Mouse (Mus musculus): Measurements from ENCODE around the gene Serping1. TPM values are rescaled to one million over a fixed set of nuclear protein-coding genes. Genes with fewer than 3 reads are reported as not detected.

The Serping1 gene
- polyA plus RNA-seq, 1 experiment from 2014 or later = 49.4 TPM

- Histone ChIP-seq H3K9me3 (ENCODE audit: control insufficient read depth) (no peaks in the 10 kb centered on the region), H3K4me3 (ENCODE audit: low read depth, low read length) (no peak overlapping the region), H3K4me2 (replicated peaks; ENCODE audit: low read depth) (no peak overlapping the region), H3K36me3 (ENCODE audit: control insufficient read depth, insufficient read depth) (no peaks in the 10 kb centered on the region), H3K27me3 (replicated peaks; ENCODE audit: control insufficient read depth, insufficient read depth, low read length) (no peaks in the 10 kb centered on the region; the same call in 1 of the 2 replicates), H3K9ac (ENCODE audit: low read depth, low read length) (no peak overlapping the region), H3K27ac (ENCODE audit: low read depth, low read length) (no peak overlapping the region), H3K4me1 (replicated peaks; ENCODE audit: control insufficient read depth, insufficient read depth, low read length) (no peaks in the 10 kb centered on the region)
- no peak for ATAC-seq
- WGBS = 35% methylated on average over 3 of the region's 3 CpGs
- no peak for TF ChIP-seq CTCF (IDR thresholded peaks at IDR 0.05; ENCODE audit: low read depth)
These were observed 2.5 kb upstream of the Serping1 start for GRCm38 (mm10) chr2:84777706-84778105.

DNA sequence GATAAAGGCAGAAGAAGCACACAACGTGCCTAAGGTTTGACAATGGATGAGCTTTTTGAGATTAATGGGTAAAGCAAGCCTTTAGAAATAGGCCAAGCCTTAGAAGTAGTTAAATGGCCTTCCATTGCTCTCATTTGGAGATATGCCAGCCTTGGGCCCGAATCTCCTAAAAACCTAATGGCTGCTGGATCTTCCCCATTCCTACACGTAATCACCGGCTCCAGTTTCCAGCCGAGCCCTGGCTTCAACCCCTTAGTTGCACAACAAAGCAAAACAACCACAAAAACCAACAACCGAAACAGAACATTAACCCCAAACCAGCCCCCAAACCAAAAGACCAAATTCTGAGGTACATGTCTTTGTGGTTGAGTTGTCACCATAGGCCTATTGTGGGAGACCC, 421 bp upstream of the Serping1 start:
- Histone ChIP-seq H3K4me3 (ENCODE audit: low read depth, low read length) (no peak overlapping the region), H3K36me3 (ENCODE audit: control insufficient read depth, insufficient read depth) (no peaks in the 10 kb centered on the region), H3K4me2 (replicated peaks; ENCODE audit: low read depth) (no peak overlapping the region), H3K9ac (ENCODE audit: low read depth, low read length) (no peak overlapping the region), H3K27me3 (replicated peaks; ENCODE audit: control insufficient read depth, insufficient read depth, low read length) (no peaks in the 10 kb centered on the region; the same call in 1 of the 2 replicates), H3K4me1 (replicated peaks; ENCODE audit: control insufficient read depth, insufficient read depth, low read length) (no peaks in the 10 kb centered on the region), H3K27ac (ENCODE audit: low read depth, low read length) (peak overlapping the region; percentile 54), H3K9me3 (ENCODE audit: control insufficient read depth) (no peaks in the 10 kb centered on the region)
- TF ChIP-seq CTCF (IDR thresholded peaks at IDR 0.05; ENCODE audit: low read depth) = no peak
- ATAC-seq = no peak
- WGBS = 72% methylated on average over 6 of the region's 6 CpGs

DNA sequence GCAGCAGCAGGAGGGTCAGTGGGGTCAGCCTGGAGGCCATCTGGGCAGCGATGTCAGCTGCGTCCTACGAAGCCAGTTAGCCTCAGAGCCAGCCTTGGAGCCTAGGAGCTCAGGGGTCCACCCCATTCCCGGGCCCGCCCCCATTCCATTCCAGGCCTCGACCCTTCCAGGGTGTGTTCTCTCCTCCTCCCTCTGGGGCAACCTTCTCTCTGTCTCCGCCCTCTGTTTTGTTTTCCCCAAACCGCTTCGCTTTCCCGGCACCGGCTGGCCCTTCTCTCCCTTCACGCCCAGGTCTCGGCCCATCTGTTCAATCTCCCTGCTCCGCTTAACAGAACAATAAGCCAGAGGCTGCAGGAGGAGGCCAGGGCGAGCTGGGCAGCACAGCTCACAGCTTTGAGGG, 493 bp downstream of the Serping1 start:
- H3K9me3 ChIP-seq (ENCODE audit: control insufficient read depth) = no peaks in the 10 kb centered on the region
- peak overlapping the region; percentile 42 for H3K4me2 ChIP-seq (replicated peaks; ENCODE audit: low read depth)
- H3K27ac ChIP-seq (ENCODE audit: low read depth, low read length) = no peak overlapping the region
- H3K27me3 ChIP-seq (replicated peaks; ENCODE audit: control insufficient read depth, insufficient read depth, low read length) = no peaks in the 10 kb centered on the region; the same call in 1 of the 2 replicates
- H3K9ac ChIP-seq (ENCODE audit: low read depth, low read length) = no peak overlapping the region
- H3K4me3 ChIP-seq (ENCODE audit: low read depth, low read length) = peak overlapping the region; percentile 23
- no peak for TF ChIP-seq CTCF (IDR thresholded peaks at IDR 0.05; ENCODE audit: low read depth)
- no peaks in the 10 kb centered on the region for H3K36me3 ChIP-seq (ENCODE audit: control insufficient read depth, insufficient read depth)
- H3K4me1 ChIP-seq (replicated peaks; ENCODE audit: control insufficient read depth, insufficient read depth, low read length) = no peaks in the 10 kb centered on the region
- WGBS = 14% methylated on average over 15 of the region's 15 CpGs
- peak; percentile 81 for ATAC-seq

- Histone ChIP-seq H3K9ac (ENCODE audit: low read depth, low read length) (no peak overlapping the region), H3K4me1 (replicated peaks; ENCODE audit: control insufficient read depth, insufficient read depth, low read length) (no peaks in the 10 kb centered on the region), H3K9me3 (ENCODE audit: control insufficient read depth) (no peaks in the 10 kb centered on the region), H3K27ac (ENCODE audit: low read depth, low read length) (no peak overlapping the region), H3K36me3 (ENCODE audit: control insufficient read depth, insufficient read depth) (no peaks in the 10 kb centered on the region), H3K27me3 (replicated peaks; ENCODE audit: control insufficient read depth, insufficient read depth, low read length) (no peaks in the 10 kb centered on the region; the same call in 1 of the 2 replicates), H3K4me3 (ENCODE audit: low read depth, low read length) (no peak overlapping the region), H3K4me2 (replicated peaks; ENCODE audit: low read depth) (no peak overlapping the region)
- no peak for ATAC-seq
- TF ChIP-seq CTCF (IDR thresholded peaks at IDR 0.05; ENCODE audit: low read depth) = no peak
- WGBS = 75% methylated on average over 5 of the region's 5 CpGs
These were observed 2.0 kb downstream of the Serping1 start for GRCm38 (mm10) chr2:84773195-84773594.

DNA sequence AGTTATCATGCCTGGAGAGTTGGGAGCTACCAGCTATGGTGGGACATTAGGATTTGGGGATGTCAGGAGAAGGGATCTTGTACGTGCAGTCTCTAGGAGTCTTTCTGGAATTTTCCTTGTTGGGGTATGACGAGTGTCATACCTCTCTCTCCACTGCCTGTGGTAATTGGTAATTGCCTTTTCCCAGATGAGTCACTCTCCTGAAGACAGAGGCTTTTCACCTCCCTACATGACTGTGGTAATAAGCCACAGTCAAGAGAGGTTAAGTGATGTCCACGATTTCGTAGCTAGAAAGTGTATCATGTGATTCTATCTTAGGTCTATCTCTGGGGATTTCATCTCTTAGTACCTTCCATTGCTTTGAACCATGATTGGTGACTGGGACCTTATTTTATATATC, 2.8 kb downstream of the Serping1 start:
- ATAC-seq = no peak
- 78% methylated on average over 4 of the region's 4 CpGs for WGBS
- H3K27me3 ChIP-seq (replicated peaks; ENCODE audit: control insufficient read depth, insufficient read depth, low read length) = no peaks in the 10 kb centered on the region
- no peaks in the 10 kb centered on the region for H3K4me1 ChIP-seq (replicated peaks; ENCODE audit: control insufficient read depth, insufficient read depth, low read length)
- H3K9ac ChIP-seq (ENCODE audit: low read depth, low read length) = no peak overlapping the region
- no peaks in the 10 kb centered on the region for H3K9me3 ChIP-seq (ENCODE audit: control insufficient read depth)
- H3K27ac ChIP-seq (ENCODE audit: low read depth, low read length) = no peak overlapping the region
- H3K36me3 ChIP-seq (ENCODE audit: control insufficient read depth, insufficient read depth) = no peaks in the 10 kb centered on the region
- H3K4me2 ChIP-seq (replicated peaks; ENCODE audit: low read depth) = no peak overlapping the region
- no peak overlapping the region for H3K4me3 ChIP-seq (ENCODE audit: low read depth, low read length)
- TF ChIP-seq CTCF (IDR thresholded peaks at IDR 0.05; ENCODE audit: low read depth) = no peak

DNA sequence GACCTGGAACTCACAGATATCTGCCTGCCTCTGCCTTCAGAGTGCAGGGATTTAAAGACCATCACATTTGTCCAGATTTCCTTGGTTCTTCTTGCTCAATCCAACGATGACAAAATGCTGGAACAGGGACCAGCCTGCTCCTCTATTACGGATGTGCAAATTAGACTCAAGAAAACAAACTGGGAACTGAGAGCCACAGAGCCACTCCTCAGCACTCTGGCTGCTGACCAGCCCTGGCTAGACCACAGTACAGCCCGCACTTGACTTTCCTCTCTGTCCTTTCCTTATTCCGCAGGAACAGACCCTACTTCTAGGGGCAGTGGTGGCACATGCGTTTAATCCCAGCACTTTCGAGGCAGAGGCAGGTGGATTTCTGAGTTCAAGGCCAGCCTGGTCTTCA, 4.7 kb downstream of the Serping1 start:
- no peaks in the 10 kb centered on the region for H3K9me3 ChIP-seq (ENCODE audit: control insufficient read depth)
- ATAC-seq = no peak
- 77% methylated on average over 6 of the region's 6 CpGs for WGBS

GRCm38 (mm10) chr2:84762818-84763217, 12.4 kb downstream of the Serping1 start:
- Histone ChIP-seq H3K9ac (ENCODE audit: low read depth, low read length) (no peak overlapping the region), H3K27me3 (replicated peaks; ENCODE audit: control insufficient read depth, insufficient read depth, low read length) (no peaks in the 10 kb centered on the region), H3K9me3 (ENCODE audit: control insufficient read depth) (no peaks in the 10 kb centered on the region), H3K36me3 (ENCODE audit: control insufficient read depth, insufficient read depth) (0 out of 2 replicates have a peak, but pooled peaks cover 3% of the 10 kb centered on the region), H3K4me3 (ENCODE audit: low read depth, low read length) (no peak overlapping the region), H3K4me2 (replicated peaks; ENCODE audit: low read depth) (no peak overlapping the region), H3K4me1 (replicated peaks; ENCODE audit: control insufficient read depth, insufficient read depth, low read length) (no peaks in the 10 kb centered on the region), H3K27ac (ENCODE audit: low read depth, low read length) (no peak overlapping the region)
- no peak for TF ChIP-seq CTCF (IDR thresholded peaks at IDR 0.05; ENCODE audit: low read depth)
- ATAC-seq = peak; percentile 91
- WGBS = 45% methylated on average over 1 of the region's 1 CpGs

More for the DNA sequence above, 4.7 kb downstream of the Serping1 start:
- H3K4me1 ChIP-seq (replicated peaks; ENCODE audit: control insufficient read depth, insufficient read depth, low read length) = no peaks in the 10 kb centered on the region
- no peaks in the 10 kb centered on the region for H3K36me3 ChIP-seq (ENCODE audit: control insufficient read depth, insufficient read depth)
- no peak overlapping the region for H3K4me2 ChIP-seq (replicated peaks; ENCODE audit: low read depth)
- H3K4me3 ChIP-seq (ENCODE audit: low read depth, low read length) = no peak overlapping the region
- no peaks in the 10 kb centered on the region for H3K27me3 ChIP-seq (replicated peaks; ENCODE audit: control insufficient read depth, insufficient read depth, low read length)
- H3K27ac ChIP-seq (ENCODE audit: low read depth, low read length) = no peak overlapping the region
- no peak for TF ChIP-seq CTCF (IDR thresholded peaks at IDR 0.05; ENCODE audit: low read depth)
- H3K9ac ChIP-seq (ENCODE audit: low read depth, low read length) = no peak overlapping the region

Data from intestine, postnatal 0 days (tissue).